Comparison of ENCODE assay signal across 2 mouse cellular contexts in the genomic region with DNA sequence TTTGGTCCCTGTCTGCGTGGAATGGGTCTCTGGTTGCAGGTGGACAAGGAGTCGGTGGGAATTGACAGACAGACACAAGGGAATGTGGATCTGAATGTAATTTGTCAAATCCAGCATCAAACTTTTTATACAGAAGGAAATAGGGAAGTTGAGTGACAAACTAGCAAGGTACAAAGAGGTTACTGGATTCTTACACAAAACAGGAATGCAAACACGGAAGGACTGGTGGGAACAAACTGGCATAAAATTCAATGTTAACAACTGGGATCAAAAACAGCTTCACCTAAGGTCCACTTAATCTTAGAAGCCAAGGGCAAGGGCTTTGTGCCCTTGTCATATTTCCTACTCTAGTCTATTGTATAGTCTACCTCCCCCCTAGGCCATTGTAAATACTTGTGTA. TPM values are rescaled to one million over a fixed set of nuclear protein-coding genes. Genes with fewer than 3 reads are reported as not detected.
DNase-seq lines count a peak whose midpoint lies in the region; TF ChIP-seq lines count a peak whose summit lies in the region.
"Not testable (repeated sequence)": the region's sequence is repeated elsewhere in the genome, so short reads cannot be mapped to it uniquely, and the experiment has no call there.

No protein-coding gene starts in this region.

- not testable (repeated sequence) for TF ChIP-seq EP300 in MEL (IDR thresholded peaks at IDR 0.05; ENCODE audit: low read depth in 1 of 2, low read length in 2 of 2)

- H3K27me3 ChIP-seq in MEL (ENCODE audit: control insufficient read depth in 1 of 2, insufficient read depth in 2 of 2, low read length in 2 of 2): not testable (repeated sequence)

- H3K9me3 ChIP-seq in MEL (replicated peaks; ENCODE audit: insufficient read depth, low read length): not testable (repeated sequence)

- H3K4me1 ChIP-seq in MEL (ENCODE audit: control insufficient read depth in 1 of 2, insufficient read depth in 2 of 2, low read length in 2 of 2): peaks cover 0 to 23% of the 10 kb centered on the region in 2 experiments

- not testable (repeated sequence) for TF ChIP-seq POLR2A in MEL (IDR thresholded peaks at IDR 0.05; ENCODE audit: control insufficient read depth in 1 of 2, insufficient read depth in 1 of 2, low read depth in 1 of 2, low read length in 2 of 2, poor library complexity in 1 of 2)

- H3K4me3 ChIP-seq in MEL (ENCODE audit: control insufficient read depth in 1 of 2, insufficient read depth in 1 of 2, low read depth in 2 of 2, low read length in 2 of 2): not testable (repeated sequence)

- not testable (repeated sequence) for H3K9ac ChIP-seq in MEL (ENCODE audit: control insufficient read depth, low read depth, low read length, poor library complexity, severe bottlenecking)

- TF ChIP-seq RAD21 in MEL (IDR thresholded peaks at IDR 0.05; ENCODE audit: low read depth, low read length): not testable (repeated sequence)

- H3K27ac ChIP-seq in MEL (ENCODE audit: control insufficient read depth, low read depth, low read length): peak overlapping the region; percentile 79

- peak; percentile 59 for DNase-seq in MEL (ENCODE audit: low read depth, low spot score)
- peak; percentile 57 for DNase-seq in MEL-GATA-1-ER (ENCODE audit: extremely low read depth, low read depth)

- peaks cover 0 to 20% of the 10 kb centered on the region in 2 experiments; a peak in 2 of 4 replicates for H3K36me3 ChIP-seq in MEL (ENCODE audit: control insufficient read depth in 1 of 2, insufficient read depth in 2 of 2, low read length in 2 of 2)

- not testable (repeated sequence) for TF ChIP-seq CTCF in MEL (IDR thresholded peaks at IDR 0.05 in 2 of 3, conservative IDR thresholded peaks at IDR 0.05 in 1 of 3; ENCODE audit: control insufficient read depth in 1 of 3, insufficient read depth in 1 of 3, low read depth in 2 of 3, low read length in 3 of 3, poor library complexity in 1 of 3, severe bottlenecking in 1 of 3)

- H3K79me2 ChIP-seq in MEL (ENCODE audit: control insufficient read depth, insufficient read depth, low read length, poor library complexity): not testable (repeated sequence)

TF ChIP-seq in MEL, 35 proteins besides CTCF, POLR2A, EP300 and RAD21:
- 0 out of 2 replicates have a peak, but pooled peaks have one; percentile 16 for TF ChIP-seq SIN3A (IDR thresholded peaks at IDR 0.05; ENCODE audit: low read length)

RNA-seq across cellular contexts. Expression of gene Sucla2, which starts 3.5 kb away (rescaled TPM):
- 59.4 and 63.0 TPM in 2 replicates for total RNA-seq in MEL (2012; rRNA removed)
- 10 to 100 TPM; 61.6 to 65.5 TPM for polyA plus RNA-seq in MEL (2012; ENCODE audit: insufficient read depth in 1 of 2, insufficient read length in 2 of 2, low read depth in 1 of 2, low replicate concordance in 2 of 2, missing spikeins in 1 of 2)

RNA-seq across cellular contexts. Expression of gene Med4, which starts 18.8 kb away (rescaled TPM):
- 62.2 and 65.2 TPM in 2 replicates for total RNA-seq in MEL (2012; rRNA removed)
- 10 to 100 TPM in 1 of 2 experiments, not detected in 1; 69.2 TPM for polyA plus RNA-seq in MEL (2012; ENCODE audit: insufficient read depth in 1 of 2, insufficient read length in 2 of 2, low read depth in 1 of 2, low replicate concordance in 2 of 2, missing spikeins in 1 of 2)

RNA-seq across cellular contexts. Expression of gene Nudt15, which starts 19.4 kb away (rescaled TPM):
- 8.4 and 8.8 TPM in 2 replicates for total RNA-seq in MEL (2012; rRNA removed)
- polyA plus RNA-seq in MEL (2012; ENCODE audit: insufficient read depth in 1 of 2, insufficient read length in 2 of 2, low read depth in 1 of 2, low replicate concordance in 2 of 2, missing spikeins in 1 of 2): 10 to 100 TPM in 1 of 2 experiments, not detected in 1; 12.3 TPM
